Mouse (Mus musculus): Measurements from ENCODE around the gene Myo19.

Myo19 gene

DNA sequence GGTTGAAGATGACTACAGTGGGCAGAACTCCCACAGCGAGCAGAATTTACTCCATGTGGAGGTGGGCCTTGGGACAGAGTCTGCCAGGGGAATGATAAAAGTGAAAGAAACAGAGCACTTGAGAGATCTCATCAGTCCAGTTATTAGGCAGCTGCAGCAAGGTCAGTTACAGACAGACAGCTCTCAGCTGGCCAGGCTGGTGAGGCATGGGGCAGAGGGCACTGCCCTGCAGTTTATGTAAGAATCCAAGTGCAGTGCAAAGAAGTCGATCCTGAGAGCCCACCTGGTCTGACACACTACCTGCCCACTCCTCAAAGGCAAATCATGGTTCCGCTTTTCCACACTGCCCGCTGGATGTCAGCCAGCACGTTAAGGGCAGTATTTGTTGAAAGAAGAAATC is 6.3 kb downstream of the Myo19 start:
- no peak for DNase-seq (ENCODE audit: low spot score in 2 of 2)

DNA sequence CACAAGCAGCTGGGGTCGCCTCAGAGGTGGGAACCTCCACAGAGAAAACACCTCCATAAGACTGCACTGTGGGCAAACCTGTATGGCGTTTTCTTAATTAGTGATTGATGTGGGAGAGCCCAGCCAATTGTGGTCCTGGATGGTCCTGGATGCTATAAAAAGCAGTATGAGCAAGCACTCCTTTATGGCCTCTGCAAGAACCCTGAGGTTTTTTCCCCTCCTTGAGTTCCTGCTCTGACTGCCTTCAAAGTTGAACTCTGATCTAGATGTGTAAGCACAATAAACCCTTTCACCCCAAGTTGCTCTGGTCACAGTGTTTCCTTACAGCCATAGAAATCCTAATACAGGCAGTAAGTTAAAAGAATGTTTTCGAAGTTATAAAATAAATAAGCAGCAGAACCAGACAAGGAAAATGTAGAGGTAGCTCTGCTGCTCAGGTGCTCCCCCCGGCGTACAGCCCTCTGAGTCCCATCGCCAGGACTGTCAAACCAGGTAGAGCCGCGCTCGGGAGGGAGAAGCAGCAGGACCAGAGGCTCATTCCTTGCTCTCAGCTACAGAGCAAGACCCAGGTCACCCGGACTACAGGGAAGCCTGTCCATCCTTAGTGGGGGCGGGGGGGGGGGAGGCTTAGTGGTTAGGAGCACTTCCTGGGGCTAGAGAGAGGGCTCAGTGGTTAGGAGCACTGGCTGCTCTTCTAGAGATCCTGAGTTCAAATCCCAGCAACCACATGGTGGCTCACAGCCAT is 7.0 kb downstream of the Myo19 start:
- no peak for DNase-seq (ENCODE audit: low spot score in 2 of 2)

DNA sequence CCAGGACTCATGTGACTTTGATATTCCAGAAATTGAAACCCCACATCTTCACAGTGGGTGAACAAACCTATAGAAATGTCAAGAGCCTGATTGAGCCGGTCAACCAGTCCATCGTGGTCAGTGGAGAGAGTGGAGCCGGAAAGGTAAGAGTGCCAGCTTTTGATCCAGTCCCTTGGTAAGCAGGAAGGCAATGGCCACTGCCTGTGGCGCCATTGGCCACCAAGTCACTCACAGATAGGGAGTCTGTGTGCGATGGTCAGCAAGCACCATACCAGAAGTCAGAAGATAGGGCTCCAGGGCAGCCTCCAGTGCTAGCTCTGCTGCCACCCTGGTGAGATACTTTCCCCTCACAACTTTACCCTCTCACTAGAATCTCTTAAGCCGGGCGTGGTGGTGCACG is 8.1 kb downstream of the Myo19 start:
- no peak for DNase-seq (ENCODE audit: low spot score in 2 of 2)

DNA sequence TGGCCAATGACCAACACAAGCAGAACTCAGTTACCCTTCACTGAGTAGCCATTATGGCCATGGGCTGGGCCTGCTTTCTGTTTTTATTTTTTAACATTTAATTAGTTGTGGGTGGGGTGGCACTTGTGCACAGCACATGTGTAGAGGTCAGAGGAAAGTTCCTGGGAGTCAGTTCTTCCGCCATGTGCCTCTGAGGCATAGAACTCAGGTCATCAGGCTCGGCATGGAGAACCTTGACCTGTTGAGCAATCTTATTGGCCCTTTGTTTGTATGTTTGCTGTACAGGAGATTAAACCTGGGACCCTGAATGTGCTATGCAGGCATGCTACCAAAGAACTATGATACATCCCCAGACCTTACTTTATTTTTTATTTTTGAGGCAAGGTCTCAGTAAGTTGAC is 9.5 kb downstream of the Myo19 start:
- DNase-seq (ENCODE audit: low spot score in 2 of 2): no peak

GRCm38 (mm10) chr11:84891705-84892104 is 11.8 kb downstream of the Myo19 start:
- DNase-seq (ENCODE audit: low spot score in 2 of 2): no peak

DNA sequence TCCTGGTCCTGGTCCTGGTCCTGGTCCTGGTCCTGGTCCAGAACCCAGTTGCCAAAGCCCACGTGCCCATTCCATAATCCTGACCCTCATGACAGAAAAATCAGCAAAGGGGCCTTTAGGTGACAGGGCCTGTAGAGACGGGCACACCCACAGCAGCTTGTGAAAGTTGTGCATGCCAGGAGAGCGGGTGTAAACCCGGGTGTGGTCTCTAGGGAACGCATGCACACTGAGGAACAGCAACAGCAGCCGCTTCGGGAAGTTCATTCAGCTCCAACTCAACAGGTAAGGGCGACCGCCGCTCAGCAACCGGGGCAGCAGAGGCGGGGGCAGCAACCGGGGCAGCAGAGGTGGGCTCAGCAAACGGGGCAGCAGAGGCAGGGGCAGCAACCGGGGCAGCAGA is 13.2 kb downstream of the Myo19 start:
- no peak for DNase-seq (ENCODE audit: low spot score in 2 of 2)

DNA sequence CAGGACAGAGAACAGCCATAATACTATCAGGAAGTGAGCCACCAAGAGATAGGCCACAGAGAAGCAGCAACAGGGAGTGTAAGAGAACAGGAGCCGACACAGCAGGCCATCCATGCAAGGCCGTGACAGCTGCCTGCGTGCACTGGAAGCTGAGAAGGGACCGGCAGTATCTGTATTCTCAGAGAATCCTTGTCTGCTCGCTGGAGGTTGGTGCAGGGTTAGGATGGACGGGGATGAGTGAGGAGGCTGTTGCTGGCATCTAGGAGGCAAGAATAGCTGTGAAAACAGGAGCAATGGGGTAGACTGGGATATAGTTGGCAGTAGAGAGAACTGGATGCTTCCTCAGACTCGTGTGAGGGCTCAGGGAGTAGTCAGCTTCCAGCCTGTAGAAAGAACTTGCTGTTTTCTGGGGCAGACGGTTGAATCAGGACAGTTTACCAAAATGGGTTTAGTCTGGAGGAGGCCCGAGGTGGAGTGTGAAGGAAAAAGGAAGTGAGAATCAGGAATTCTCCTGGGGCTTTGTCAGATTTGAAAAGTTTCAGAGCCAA is 24.7 kb downstream of the Myo19 start:
- no peak for DNase-seq (ENCODE audit: low spot score in 2 of 2)

- DNase-seq (ENCODE audit: low spot score in 2 of 2): no peak
Observed at GRCm38 (mm10) chr11:84907081-84907480, 27.1 kb downstream of the Myo19 start.

GRCm38 (mm10) chr11:84908480-84908879 is 28.5 kb downstream of the Myo19 start:
- no peak for DNase-seq (ENCODE audit: low spot score in 2 of 2)

- DNase-seq (ENCODE audit: low spot score in 2 of 2): no peak
Observed at GRCm38 (mm10) chr11:84910411-84910810, 30.5 kb downstream of the Myo19 start.

DNA sequence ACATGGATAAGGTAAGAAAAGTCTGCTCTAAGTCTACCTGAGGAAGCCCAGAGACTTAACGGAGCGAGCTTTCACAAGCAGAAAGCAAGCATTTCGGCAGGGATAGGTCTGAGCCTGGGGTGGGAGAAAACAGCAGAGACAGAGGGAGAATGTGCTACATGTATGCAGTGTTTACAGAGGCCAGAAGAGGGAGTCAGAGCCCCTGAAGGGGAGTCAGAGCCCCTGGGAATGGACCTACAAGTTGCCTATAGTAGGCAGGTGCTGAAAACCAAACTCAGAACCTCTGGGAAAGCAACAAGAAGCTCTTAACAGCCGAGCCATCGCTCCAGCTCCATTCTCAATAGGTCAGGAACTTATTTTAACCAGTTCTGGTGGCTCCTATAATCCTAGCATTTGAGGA is 34.7 kb downstream of the Myo19 start:
- DNase-seq (ENCODE audit: low spot score in 2 of 2): no peak

DNA sequence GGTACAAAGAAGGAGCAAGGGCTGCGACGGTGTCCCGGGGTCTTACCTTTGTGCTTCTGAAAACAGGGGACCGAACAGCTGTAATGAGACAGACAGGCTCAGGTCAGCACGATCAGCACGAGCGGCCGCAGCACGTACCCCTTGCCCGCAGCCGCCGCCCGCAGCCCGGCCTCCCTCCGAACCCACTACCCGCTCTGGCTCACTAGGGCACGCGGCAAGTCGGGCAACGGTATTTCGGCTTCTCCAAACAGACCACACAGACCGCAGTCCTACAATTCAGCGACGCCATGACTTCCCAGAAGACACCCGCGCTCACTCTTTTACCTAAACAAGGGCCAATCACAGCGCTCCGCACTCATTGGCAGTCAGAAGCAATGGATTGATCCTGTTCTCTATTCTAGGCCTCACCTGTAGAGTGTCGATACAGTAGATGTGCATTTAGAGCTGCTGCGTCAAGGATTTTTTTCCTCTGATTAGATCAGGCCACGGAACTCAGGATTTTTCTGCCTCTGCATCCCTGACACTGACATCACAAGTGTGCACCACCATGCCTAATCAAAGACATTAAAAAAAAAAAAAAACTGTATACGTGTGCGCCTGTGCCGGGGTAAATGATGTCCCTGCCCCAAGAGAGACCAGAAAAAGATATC is 36.2 kb downstream of the Myo19 start, which contains the start of gene Znhit3:
TSS of gene Znhit3 (minus strand) at position 314 of the 650 bp plus-strand sequence.
- peak; percentile 82 to 83 for DNase-seq (ENCODE audit: low spot score in 2 of 2)

DNA sequence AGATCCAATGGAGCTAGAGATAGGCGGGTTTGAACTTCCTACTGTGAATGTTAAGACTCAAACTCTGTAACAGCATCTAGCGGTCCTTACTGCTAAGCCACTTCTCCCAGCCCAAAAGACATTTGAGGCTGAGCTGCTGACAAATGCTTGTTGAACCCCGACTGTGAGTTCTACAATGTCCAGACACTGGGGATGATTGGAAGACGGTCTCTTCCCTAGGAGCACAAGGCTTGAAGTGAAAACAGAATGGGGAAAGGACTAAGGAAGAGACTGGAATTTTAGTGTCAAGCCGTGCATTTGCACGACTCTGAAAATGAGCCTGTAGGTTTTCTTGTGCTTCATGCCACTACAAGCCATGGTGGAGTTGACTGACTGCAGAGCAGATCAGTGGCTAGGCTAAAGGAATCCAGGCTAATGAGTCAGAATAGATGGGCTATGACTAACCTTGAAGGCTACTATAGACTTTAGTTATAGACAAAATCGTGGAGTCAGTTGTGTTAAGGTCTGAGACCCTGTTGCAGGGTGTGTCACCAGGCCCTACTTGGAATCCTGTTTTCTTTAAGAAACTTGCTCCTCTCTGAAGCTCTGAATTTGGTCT is 36.9 kb downstream of the Myo19 start:
- DNase-seq (ENCODE audit: low spot score in 2 of 2): no peak

- DNase-seq (ENCODE audit: low spot score in 2 of 2): peak; percentile 65 to 83
Observed at GRCm38 (mm10) chr11:84918425-84918824, 38.5 kb downstream of the Myo19 start.

GRCm38 (mm10) chr11:84919276-84919675 is 39.3 kb downstream of the Myo19 start:
- no peak for DNase-seq (ENCODE audit: low spot score in 2 of 2)

GRCm38 (mm10) chr11:84919951-84920350 is 40.0 kb downstream of the Myo19 start:
- DNase-seq (ENCODE audit: low spot score in 2 of 2): no peak

DNA sequence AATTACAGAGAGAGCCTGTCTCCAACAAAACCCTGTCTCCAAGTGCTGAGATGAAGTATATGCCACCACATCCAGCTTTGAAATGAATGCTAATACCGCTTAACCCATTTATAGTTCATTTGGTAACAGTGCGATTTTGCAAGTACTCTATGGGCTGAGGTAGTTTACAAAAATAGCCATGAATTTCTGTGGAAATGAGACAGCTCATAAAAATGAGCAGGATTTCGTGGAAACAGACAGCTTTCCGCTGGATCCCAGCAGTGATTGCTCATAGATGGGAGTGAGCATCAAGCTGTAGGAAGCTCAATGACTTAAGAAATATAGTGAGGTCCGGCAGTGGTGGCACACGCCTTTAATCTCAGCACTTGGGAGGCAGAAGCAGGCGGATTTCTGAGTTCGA is 41.0 kb downstream of the Myo19 start:
- DNase-seq (ENCODE audit: low spot score in 2 of 2): no peak

- no peak for DNase-seq (ENCODE audit: low spot score in 2 of 2)
Observed at GRCm38 (mm10) chr11:84932261-84932660, 52.3 kb downstream of the Myo19 start.

- peak in 1 of 2 experiments; percentile 59 for DNase-seq (ENCODE audit: low spot score in 2 of 2)
Observed at GRCm38 (mm10) chr11:84939508-84940053, 59.6 kb downstream of the Myo19 start.

DNA sequence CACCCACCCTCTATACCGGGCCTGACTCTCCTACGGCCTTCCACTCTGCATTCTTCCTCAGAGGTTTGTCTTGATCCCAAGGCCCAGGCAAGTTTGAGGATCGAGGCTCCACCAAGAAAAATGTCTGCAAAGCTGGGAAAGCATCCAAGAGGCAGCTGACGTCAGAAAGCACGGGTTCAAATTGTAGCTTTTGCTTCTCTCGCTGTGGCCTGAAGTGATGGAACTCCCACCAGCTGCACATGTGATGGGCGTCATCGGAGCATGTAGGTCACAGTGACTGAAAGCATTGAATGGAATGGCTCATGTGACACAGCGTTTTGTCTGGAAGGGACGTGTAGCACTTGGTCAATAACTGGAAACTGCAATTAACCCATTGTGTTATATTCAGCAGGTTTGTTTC is 60.2 kb downstream of the Myo19 start:
- DNase-seq (ENCODE audit: low spot score in 2 of 2): no peak

DNA sequence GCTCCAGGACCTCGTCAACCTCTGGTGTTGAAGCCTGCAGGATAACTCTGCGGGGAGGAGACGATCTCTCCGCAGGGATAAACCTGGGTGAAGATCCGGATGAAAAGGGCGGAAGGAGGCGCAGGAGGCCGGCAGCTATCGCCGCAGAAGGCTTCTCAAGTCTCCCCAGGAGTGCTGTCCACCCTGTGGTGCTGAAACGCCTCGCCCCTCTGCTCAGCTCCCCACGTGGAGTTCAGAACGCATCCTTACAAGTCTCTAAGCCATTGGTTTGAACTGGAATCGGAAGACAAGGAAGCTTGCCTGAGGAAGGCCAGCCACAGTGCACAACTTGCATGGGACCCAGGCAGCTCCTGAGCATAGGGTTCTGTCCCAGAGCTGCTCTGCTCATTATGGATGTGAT is 64.0 kb downstream of the Myo19 start:
- no peak for DNase-seq (ENCODE audit: low spot score in 2 of 2)

- DNase-seq (ENCODE audit: low spot score in 2 of 2): no peak
Observed at GRCm38 (mm10) chr11:84944639-84945435, 64.9 kb downstream of the Myo19 start.
